Mouse (Mus musculus) megakaryocyte, embryonic 14.5 days (primary cell): Measurements from ENCODE around the gene Pck2.

Experiments
- FLI1 ChIP-seq: IDR thresholded peaks from 2 replicates; pipeline ENCODE4 v1.6.1; 2012; ENCODE audit warnings: low read length, inconsistent platforms, mixed read lengths
- GATA1 ChIP-seq: IDR thresholded peaks from 3 replicates; pipeline ENCODE4 v1.6.1; 2012; ENCODE audit warnings: mixed read lengths, low read length, inconsistent platforms, borderline replicate concordance

DNA sequence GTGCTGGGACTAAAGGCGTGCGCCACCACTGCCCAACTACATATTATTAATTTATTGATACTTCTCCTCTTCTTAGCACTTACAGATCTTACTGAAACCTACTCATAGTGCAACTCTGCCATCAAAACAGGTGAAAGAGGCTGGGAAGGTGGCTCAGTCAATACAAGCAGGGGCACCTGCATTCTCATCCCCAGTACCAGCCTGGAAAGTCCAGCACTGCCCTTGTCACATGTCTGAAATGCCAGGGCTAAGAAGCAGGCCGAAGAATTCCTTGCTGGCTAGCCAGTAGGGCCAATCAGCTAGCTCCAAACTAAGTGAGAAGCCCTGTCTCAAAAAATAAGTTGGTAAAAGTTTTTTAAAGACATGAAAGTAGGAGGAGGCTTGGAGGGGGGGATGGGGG, 17.5 kb downstream of the Pck2 start:
- TF ChIP-seq FLI1, result no peak
- no peak for TF ChIP-seq GATA1
